Mouse (Mus musculus) layer of hippocampus, adult 2 months (tissue): ENCODE results near the gene Slc8b1. TPM values are rescaled to one million over a fixed set of nuclear protein-coding genes. Genes with fewer than 3 reads are reported as not detected.

Experiments
- DNase-seq, 2 experiments: peaks; one replicate each; pipeline ENCODE4 v3.0.0; 2022; ENCODE audit warnings: low spot score in 2 of 2
- H3K27ac ChIP-seq: fragments of 200-600 bp; 2 replicates; pipeline ENCODE4 v1.8.1; 2022
- H3K4me3 ChIP-seq: fragments of 200-600 bp; 2 replicates; pipeline ENCODE4 v1.8.1; 2022; ENCODE audit warnings: mild to moderate bottlenecking
- CTCF ChIP-seq: fragments of 200-600 bp; conservative IDR thresholded peaks from 2 replicates; pipeline ENCODE4 v1.8.1; 2022; ENCODE audit warnings: antibody characterized with exemption, mild to moderate bottlenecking, moderate library complexity
- total RNA-seq, 2 experiments: library from RNA; stranded (reverse); gene quantifications; 2 replicates each; pipeline ENCODE4 v1.2.3; 2021

Slc8b1 gene
- total RNA-seq, 2 experiments from 2014 or later, result 8.7 to 12.1 TPM

DNA sequence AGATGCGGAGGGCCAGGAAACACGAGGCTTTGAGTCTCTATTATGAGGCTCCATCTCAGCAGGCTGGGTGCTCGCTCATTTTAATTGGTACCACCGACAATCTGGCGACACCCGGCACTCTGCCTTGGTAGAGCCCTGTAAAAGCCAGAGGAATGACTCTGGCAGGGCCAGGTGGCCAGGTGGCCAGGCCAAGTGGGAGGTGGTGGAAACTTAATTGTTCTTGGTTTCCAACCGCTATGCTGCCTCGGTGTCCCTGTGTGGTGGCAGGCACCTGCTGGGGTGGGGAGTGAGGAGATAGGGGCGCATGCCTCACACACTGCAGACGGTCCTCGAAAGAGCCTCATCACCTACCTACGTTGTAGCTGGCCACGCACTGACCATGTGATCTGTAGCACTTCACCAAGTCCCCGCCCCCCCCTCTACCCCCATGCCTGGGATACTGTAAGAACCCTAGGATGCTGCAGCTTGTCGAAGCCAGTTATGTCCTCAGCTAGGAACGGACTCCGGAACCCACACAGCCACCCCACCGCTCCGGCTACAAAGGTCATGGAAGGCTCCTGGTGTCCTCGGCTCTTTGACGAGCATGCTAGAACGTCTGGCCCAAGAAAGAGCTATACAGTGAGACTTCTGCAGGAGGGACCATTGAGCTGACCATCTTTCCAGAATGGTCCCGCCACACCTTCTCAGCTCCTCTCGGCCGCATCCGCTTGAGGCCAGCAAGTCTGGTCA is 69.1 kb downstream of the Slc8b1 start:
- H3K27ac ChIP-seq, result peak overlapping the region; percentile 53; the same call in 1 of the 2 replicates
- no peak overlapping the region; the same call in 1 of the 2 replicates for H3K4me3 ChIP-seq
- DNase-seq, result no peak
- TF ChIP-seq CTCF, result no peak

DNA sequence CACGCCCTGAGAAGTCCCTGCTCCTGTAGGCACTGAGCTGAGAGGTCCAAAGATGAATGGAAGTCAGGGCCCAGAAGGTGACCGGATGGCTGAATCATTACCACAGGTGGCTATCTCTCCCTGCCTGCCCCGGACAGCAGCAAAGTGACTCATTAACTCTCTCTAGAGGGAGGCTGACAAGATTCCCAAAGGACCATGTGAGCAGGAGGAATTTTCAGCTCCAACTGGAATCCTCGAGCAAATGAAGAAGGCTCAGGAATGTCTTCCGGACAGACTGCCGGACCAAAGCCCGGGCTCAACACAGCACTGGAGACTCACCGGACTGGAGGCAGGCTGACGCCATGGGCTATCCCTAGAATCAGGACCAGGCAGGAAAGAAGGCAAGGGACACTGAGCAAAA is 71.0 kb downstream of the Slc8b1 start:
- Histone ChIP-seq H3K4me3 (no peak overlapping the region), H3K27ac (no peak overlapping the region)
- no peak for DNase-seq
- TF ChIP-seq CTCF, result no peak

DNA sequence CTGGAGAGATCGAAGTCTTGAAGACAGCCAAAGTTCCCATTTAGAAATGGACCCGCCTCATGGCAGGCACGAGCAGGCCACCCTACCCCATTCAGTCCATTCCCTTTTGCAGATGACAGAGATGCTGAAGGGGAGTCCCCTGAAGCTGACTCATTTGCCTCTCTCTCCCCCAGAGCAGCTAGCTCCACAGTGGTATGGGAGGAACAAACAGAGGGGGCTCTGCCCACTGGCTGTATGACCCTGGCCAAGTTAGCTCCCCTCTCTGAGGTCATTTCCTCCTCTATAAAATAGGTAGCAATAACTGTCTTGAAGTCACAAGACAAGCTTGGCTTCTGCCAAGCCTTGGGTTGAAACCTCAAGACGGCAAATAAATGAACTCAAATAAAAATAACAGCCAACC is 72.5 kb downstream of the Slc8b1 start:
- H3K27ac ChIP-seq, result no peak overlapping the region
- DNase-seq, result no peak
- TF ChIP-seq CTCF, result no peak
- H3K4me3 ChIP-seq, result no peak overlapping the region

Other genes with a start within 250 kb of the Slc8b1 start
- under 1 TPM in 1 of 2 experiments, not detected in 1; 0.36 TPM for gene Lhx5, start 79.5 kb upstream of the Slc8b1 start, total RNA-seq
- 1 to 10 TPM; 7.9 to 8.5 TPM for gene Sdsl, start 38.4 kb upstream of the Slc8b1 start, total RNA-seq
- gene Sds, start 34.6 kb upstream of the Slc8b1 start, total RNA-seq, result under 1 TPM in 1 of 2 experiments, not detected in 1; 0.31 TPM
- 10 to 100 TPM; 62.6 to 66.0 TPM for gene Plbd2, start 7.5 kb upstream of the Slc8b1 start, total RNA-seq
- 10 to 100 TPM; 34.8 to 40.8 TPM for gene Tpcn1, start 77.5 kb downstream of the Slc8b1 start, total RNA-seq
- gene Iqcd, start 77.8 kb downstream of the Slc8b1 start, total RNA-seq, result 1 to 10 TPM in 1 of 2 experiments, under 1 TPM in 1; 1.00 to 1.2 TPM
- 10 to 100 TPM; 23.7 to 28.0 TPM for gene Rita1, start 101.4 kb downstream of the Slc8b1 start, total RNA-seq
- gene Ddx54, start 101.6 kb downstream of the Slc8b1 start, total RNA-seq, result 10 to 100 TPM; 36.8 to 37.2 TPM
- gene Cfap73, start 123.1 kb downstream of the Slc8b1 start, total RNA-seq, result under 1 TPM in 1 of 2 experiments, not detected in 1; 0.39 TPM
- 10 to 100 TPM; 91.9 to 96.6 TPM for gene Rasal1, start 137.6 kb downstream of the Slc8b1 start, total RNA-seq
- 10 to 100 TPM; 70.9 to 73.9 TPM for gene Dtx1, start 200.8 kb downstream of the Slc8b1 start, total RNA-seq
- gene Oas2, start 238.7 kb downstream of the Slc8b1 start, total RNA-seq, result not detected